In genomic region chr1:139421875-139422791, GRCm38 (mm10) we compare ENCODE assay signal across 8 mouse cellular contexts. TPM values are rescaled to one million over a fixed set of nuclear protein-coding genes. Genes with fewer than 3 reads are reported as not detected.
A peak's percentile ranks its signal among the peaks of the same experiment; 100 is the strongest.
DNase-seq lines count a peak whose midpoint lies in the region; ATAC-seq and TF ChIP-seq lines count a peak whose summit lies in the region.

TSS of gene Zbtb41 (plus strand) at chr1:139422288.

- peaks cover 11% of the 10 kb centered on the region for H3K4me1 ChIP-seq in bone marrow macrophage, adult 2 months (ENCODE audit: control insufficient read depth, insufficient read depth, low read length)
- peaks cover 9% of the 10 kb centered on the region for H3K4me1 ChIP-seq in embryonic fibroblast, embryonic 13.5 days (ENCODE audit: control insufficient read depth, insufficient read depth, low read length)
- H3K4me1 ChIP-seq in heart, embryonic 10.5 days, result peaks cover 29% of the 10 kb centered on the region; the same call in 1 of the 2 replicates
- peaks cover 27% of the 10 kb centered on the region for H3K4me1 ChIP-seq in kidney, embryonic 15.5 days

- peak within 1 kb of the TSS; percentile 60 for H3K27ac ChIP-seq in bone marrow macrophage, adult 2 months (ENCODE audit: insufficient read depth, low read depth, low read length)
- peak within 1 kb of the TSS; percentile 65 for H3K27ac ChIP-seq in embryonic fibroblast, embryonic 13.5 days (ENCODE audit: insufficient read depth, low read length)
- H3K27ac ChIP-seq in heart, embryonic 10.5 days, result peak within 1 kb of the TSS; percentile 99
- H3K27ac ChIP-seq in kidney, embryonic 15.5 days, result peak within 1 kb of the TSS; percentile 85

- ATAC-seq in kidney, embryonic 15.5 days (replicated peaks; ENCODE audit: low FRiP score), result peak; percentile 98
- peak; percentile 70 for ATAC-seq in monocyte, adult 5-6 weeks (replicated peaks; ENCODE audit: insufficient number of reproducible peaks, low FRiP score, low TSS enrichment, poor library complexity, severe bottlenecking)

- H3K9ac ChIP-seq in kidney, embryonic 15.5 days, result peak within 1 kb of the TSS; percentile 80

- peak within 1 kb of the TSS; percentile 89 for H3K4me3 ChIP-seq in bone marrow macrophage, adult 2 months (ENCODE audit: insufficient read depth, low read length)
- H3K4me3 ChIP-seq in embryonic fibroblast, embryonic 13.5 days (ENCODE audit: insufficient read depth, low read length), result peak within 1 kb of the TSS; percentile 95
- H3K4me3 ChIP-seq in heart, embryonic 10.5 days, result peak within 1 kb of the TSS; percentile 89
- H3K4me3 ChIP-seq in kidney, embryonic 15.5 days (replicated peaks), result peak within 1 kb of the TSS; percentile 67

- H3K36me3 ChIP-seq in heart, embryonic 10.5 days, result no peaks in the 10 kb centered on the region
- no peaks in the 10 kb centered on the region for H3K36me3 ChIP-seq in kidney, embryonic 15.5 days

- TF ChIP-seq CTCF in bone marrow macrophage, adult 2 months (IDR thresholded peaks at IDR 0.05; ENCODE audit: low read depth, low read length), result peak; percentile 55
- TF ChIP-seq CTCF in embryonic fibroblast, embryonic 13.5 days (IDR thresholded peaks at IDR 0.05; ENCODE audit: borderline replicate concordance, insufficient read depth, low read length), result peak; percentile 6; the same call in 1 of the 2 replicates

- H3K4me2 ChIP-seq in kidney, embryonic 15.5 days, result peak within 1 kb of the TSS; percentile 68

- no peaks in the 10 kb centered on the region for H3K9me3 ChIP-seq in heart, embryonic 10.5 days
- H3K9me3 ChIP-seq in kidney, embryonic 15.5 days (replicated peaks), result no peaks in the 10 kb centered on the region

- TF ChIP-seq POLR2A in bone marrow macrophage, adult 2 months (IDR thresholded peaks at IDR 0.05; ENCODE audit: borderline replicate concordance, low read depth, low read length), result 0 out of 2 replicates have a peak, but pooled peaks have one; percentile 36
- peak; percentile 83 for TF ChIP-seq POLR2A in embryonic fibroblast, embryonic 13.5 days (IDR thresholded peaks at IDR 0.05; ENCODE audit: low read depth, low read length)

- under 1% methylated on average over 88 of the region's 88 CpGs for WGBS in heart, embryonic 10.5 days
- under 1% methylated on average over 68 of the region's 88 CpGs for WGBS in kidney, embryonic 15.5 days

- DNase-seq in A20 (ENCODE audit: low read depth, low spot score) (peak; percentile 94), liver (peak; percentile 88)
- DNase-seq in heart, embryonic 10.5 days (ENCODE audit: low spot score), result peak; percentile 92
- peak; percentile 86 to 95 for DNase-seq in spleen, postnatal 4 days (ENCODE audit: low spot score in 2 of 2)

- H3K27me3 ChIP-seq in heart, embryonic 10.5 days (ENCODE audit: insufficient read depth, poor library complexity, severe bottlenecking), result no peaks in the 10 kb centered on the region
- no peaks in the 10 kb centered on the region for H3K27me3 ChIP-seq in kidney, embryonic 15.5 days

RNA-seq across cellular contexts. Expression of gene Zbtb41, which starts in this region (rescaled TPM):
- 7.1 and 7.6 TPM in 2 replicates for polyA plus RNA-seq in bone marrow macrophage, adult 2 months (2012; ENCODE audit: insufficient read depth, insufficient read length, missing spikeins)
- 38.9 and 41.1 TPM in 2 replicates for polyA plus RNA-seq in embryonic fibroblast, embryonic 13.5 days (2011; ENCODE audit: insufficient read length, low read depth, missing spikeins)
- 8.3 and 9.4 TPM in 2 replicates for polyA plus RNA-seq in heart, embryonic 10.5 days (2016; fragmentation: Nextera tagmentation; extraction: Ambion mirVana)
- 9.0 and 9.7 TPM in 2 replicates for polyA plus RNA-seq in kidney, embryonic 15.5 days (2015; fragmentation: Nextera tagmentation; extraction: Ambion mirVana)
- total RNA-seq in monocyte, adult 5-6 weeks (2017), result 17.3 to 20.9 TPM (median 18.1 TPM) in 3 replicates

Comparison
In these comparisons a context has a peak if more than half of its experiments do, and no peak if none do; other contexts are left out.
1. Peak in every context shown above with its lines: DNase-seq, ATAC-seq, H3K4me3 ChIP-seq and H3K27ac ChIP-seq.